Mouse (Mus musculus): ENCODE measurements around the gene Wbp1.

GRCm38 (mm10) chr6:83171063-83171462, 49.7 kb upstream of the Wbp1 start:
- TF ChIP-seq CTCF (IDR thresholded peaks at IDR 0.05; ENCODE audit: low read depth), result no peak
- TF ChIP-seq EP300 (IDR thresholded peaks at IDR 0.05; ENCODE audit: low read depth), result no peak
